Mouse (Mus musculus) v-Abl transformed pro-B cells (cell line): ENCODE results near the gene Crhr2.

Experiments
- in situ Hi-C, 2 experiments: fragments of 400-800 bp; cut with MboI; formaldehyde crosslinking; loops; one replicate each; pipeline ENCODE4 v1.15.1; 2025; ENCODE audit not compliant: unreplicated experiment in 2 of 2

The Crhr2 gene

GRCm38 (mm10) chr6:55057427-55057826, 75.4 kb downstream of the Crhr2 start:
- in situ Hi-C loops, result loop anchor here in 1 of 2 experiments (25.0 kb wide), 1 partner anchor 1655 kb away; the partner anchor contains the start of genes Avl9 and Lsm5

GRCm38 (mm10) chr6:55054491-55054890, 78.3 kb downstream of the Crhr2 start:
- in situ Hi-C loops, result loop anchor here in 1 of 2 experiments (25.0 kb wide), 1 partner anchor 1658 kb away; the partner anchor contains the start of genes Avl9 and Lsm5

- in situ Hi-C loops, result loop anchor here in 1 of 2 experiments (25.0 kb wide), 2 partner anchors 1462 to 1663 kb away; partner anchors contain the start of genes Avl9 and Lsm5
Observed at GRCm38 (mm10) chr6:55049186-55049585, 83.6 kb downstream of the Crhr2 start.

- in situ Hi-C loops, result loop anchor here in 1 of 2 experiments (25.0 kb wide), 2 partner anchors 1458 to 1667 kb away; partner anchors contain the start of genes Avl9 and Lsm5
Observed at GRCm38 (mm10) chr6:55045326-55045725, 87.5 kb downstream of the Crhr2 start.

- in situ Hi-C loops, result loop anchor here in 1 of 2 experiments (25.0 kb wide), 2 partner anchors 1457 to 1668 kb away; partner anchors contain the start of genes Avl9 and Lsm5
Observed at GRCm38 (mm10) chr6:55044542-55044941, 88.3 kb downstream of the Crhr2 start.

GRCm38 (mm10) chr6:55043206-55043605, 89.6 kb downstream of the Crhr2 start:
- in situ Hi-C loops, result loop anchor here in 1 of 2 experiments (25.0 kb wide), 2 partner anchors 1456 to 1669 kb away; partner anchors contain the start of genes Avl9 and Lsm5
